Mouse (Mus musculus) midbrain, postnatal 0 days (tissue): ENCODE data around the gene Jsrp1. TPM values are rescaled to one million over a fixed set of nuclear protein-coding genes. Genes with fewer than 3 reads are reported as not detected.
A peak's percentile ranks its signal among the peaks of the same experiment; 100 is the strongest.

ENCODE experiments used
- ATAC-seq: fragments of 200-750 bp; cut with Nextera tagmentation; 2 replicates; pipeline ENCODE4 v1.8.0; 2017; ENCODE audit warnings: moderate number of reproducible peaks, mild to moderate bottlenecking, moderate TSS enrichment, moderate library complexity; ENCODE audit not compliant: low FRiP score
- DNase-seq: peaks from one replicate; pipeline ENCODE4 v3.0.0-alpha.2; 2015; ENCODE audit warnings: low spot score
- H3K27ac ChIP-seq: fragments of 300-500 bp; sonication (generic); 2 replicates; pipeline ENCODE4 v1.5.1; 2014; ENCODE audit warnings: low read depth, mild to moderate bottlenecking, low read length, mixed read lengths
- H3K27me3 ChIP-seq: fragments of 300-500 bp; sonication (generic); 2 replicates; pipeline ENCODE4 v1.6.1; 2014; ENCODE audit warnings: low read length, control low read depth, mixed read lengths; ENCODE audit not compliant: insufficient read depth
- H3K36me3 ChIP-seq: fragments of 300-500 bp; sonication (generic); 2 replicates; pipeline ENCODE4 v1.6.1; 2014; ENCODE audit warnings: low read length, control low read depth, mixed read lengths; ENCODE audit not compliant: insufficient read depth
- H3K4me1 ChIP-seq: fragments of 300-500 bp; sonication (generic); 2 replicates; pipeline ENCODE4 v1.6.1; 2014; ENCODE audit warnings: mild to moderate bottlenecking, control low read depth, antibody characterized with exemption, low read length, mixed read lengths; ENCODE audit not compliant: insufficient read depth
- H3K4me2 ChIP-seq: fragments of 300-500 bp; sonication (generic); 2 replicates; pipeline ENCODE4 v1.6.1; 2014; ENCODE audit warnings: low read depth, mild to moderate bottlenecking, low read length, mixed read lengths; ENCODE audit not compliant: poor library complexity, severe bottlenecking
- H3K4me3 ChIP-seq: fragments of 300-500 bp; sonication (generic); 2 replicates; pipeline ENCODE4 v1.5.1; 2014; ENCODE audit warnings: low read depth, mild to moderate bottlenecking, low read length, moderate library complexity
- H3K9ac ChIP-seq: fragments of 300-500 bp; sonication (generic); replicated peaks from 2 replicates; pipeline ENCODE4 v1.6.1; 2014; ENCODE audit warnings: mild to moderate bottlenecking, low read length, moderate library complexity, mixed read lengths; ENCODE audit not compliant: poor library complexity, severe bottlenecking
- H3K9me3 ChIP-seq: fragments of 300-500 bp; sonication (generic); 2 replicates; pipeline ENCODE4 v1.6.1; 2016; ENCODE audit warnings: low read length, control low read depth
- CTCF ChIP-seq: IDR thresholded peaks from 2 replicates; pipeline ENCODE4 v1.5.1; 2016; ENCODE audit warnings: antibody characterized with exemption, mild to moderate bottlenecking
- WGBS: fragments of 180-500 bp; shearing (Covaris S2); extraction: QIAGEN DNeasy Blood & Tissue Kit; methylation state at CpG from one replicate; pipeline ENCODE4 v1.1.7; 2014; 5-methylcytosine and 5-hydroxymethylcytosine counted together
- polyA plus RNA-seq: library from polyadenylated mRNA; unstranded; fragments of >200 nt; fragmentation: Nextera tagmentation; extraction: Ambion mirVana; gene quantifications from 2 replicates; pipeline ENCODE4 v1.2.1, GENCODE M21; 2015
- total RNA-seq: library from RNA; depleted of rRNA; stranded (reverse); fragments of >200 nt; gene quantifications from 2 replicates; pipeline ENCODE4 v1.2.3, GENCODE M21; 2014; rRNA removed

The Jsrp1 gene
- total RNA-seq = not detected in 2 replicates
- 0.83 and 1.1 TPM in 2 replicates for polyA plus RNA-seq

GRCm38 (mm10) chr10:80813366-80813765, at the start of gene Jsrp1:
Gene Jsrp1 (minus strand): TSS chr10:80813498.
- Histone ChIP-seq H3K4me2 (no peak within 1 kb of the TSS), H3K4me3 (no peak within 1 kb of the TSS), H3K9ac (no peak within 1 kb of the TSS), H3K27ac (no peak within 1 kb of the TSS), H3K36me3 (no peaks in the 10 kb centered on the region), H3K9me3 (no peaks in the 10 kb centered on the region), H3K4me1 (peaks cover 5% of the 10 kb centered on the region; the same call in 1 of the 2 replicates), H3K27me3 (no peaks in the 10 kb centered on the region)
- ATAC-seq = no peak
- TF ChIP-seq CTCF = no peak
- DNase-seq = no peak
- 61% methylated on average over 4 of the region's 4 CpGs for WGBS

- no peak overlapping the region for H3K27ac ChIP-seq
- H3K9ac ChIP-seq = no peak overlapping the region
- DNase-seq (no peak), ATAC-seq (no peak)
- no peak for TF ChIP-seq CTCF
- WGBS = 94% methylated on average over 5 of the region's 5 CpGs
- no peak overlapping the region for H3K4me2 ChIP-seq
- no peaks in the 10 kb centered on the region for H3K4me1 ChIP-seq
- peaks cover 55% of the 10 kb centered on the region for H3K36me3 ChIP-seq
- no peaks in the 10 kb centered on the region for H3K9me3 ChIP-seq
- no peak overlapping the region for H3K4me3 ChIP-seq
- H3K27me3 ChIP-seq = no peaks in the 10 kb centered on the region
Measured at GRCm38 (mm10) chr10:80862305-80862704, 49.0 kb upstream of the Jsrp1 start.

- no peak overlapping the region for H3K4me2 ChIP-seq
- no peak overlapping the region for H3K27ac ChIP-seq
- peaks cover 19% of the 10 kb centered on the region for H3K4me1 ChIP-seq
- no peak for DNase-seq
- no peak overlapping the region for H3K4me3 ChIP-seq
- WGBS = 87% methylated on average over 7 of the region's 7 CpGs
- peaks cover 21% of the 10 kb centered on the region for H3K36me3 ChIP-seq
- TF ChIP-seq CTCF = no peak
- H3K9ac ChIP-seq = no peak overlapping the region
- ATAC-seq = no peak
- H3K27me3 ChIP-seq = no peaks in the 10 kb centered on the region
- no peaks in the 10 kb centered on the region for H3K9me3 ChIP-seq
Measured at GRCm38 (mm10) chr10:80858350-80858935, 45.1 kb upstream of the Jsrp1 start.

GRCm38 (mm10) chr10:80857848-80858247, 44.5 kb upstream of the Jsrp1 start:
- H3K4me3 ChIP-seq = no peak overlapping the region
- 70% methylated on average over 3 of the region's 3 CpGs for WGBS
- H3K27me3 ChIP-seq = no peaks in the 10 kb centered on the region
- peaks cover 21% of the 10 kb centered on the region for H3K36me3 ChIP-seq
- H3K9me3 ChIP-seq = no peaks in the 10 kb centered on the region
- TF ChIP-seq CTCF = no peak
- H3K4me1 ChIP-seq = peaks cover 19% of the 10 kb centered on the region
- H3K27ac ChIP-seq = peak overlapping the region; percentile 51; the same call in 1 of the 2 replicates
- ATAC-seq (no peak), DNase-seq (no peak)
- no peak overlapping the region for H3K4me2 ChIP-seq
- no peak overlapping the region for H3K9ac ChIP-seq

GRCm38 (mm10) chr10:80857386-80857785, 44.1 kb upstream of the Jsrp1 start:
- DNase-seq = peak; percentile 53
- no peak for TF ChIP-seq CTCF
- H3K9me3 ChIP-seq = no peaks in the 10 kb centered on the region
- H3K9ac ChIP-seq = no peak overlapping the region
- peaks cover 19% of the 10 kb centered on the region for H3K36me3 ChIP-seq
- H3K4me1 ChIP-seq = peaks cover 19% of the 10 kb centered on the region
- no peak overlapping the region for H3K4me3 ChIP-seq
- H3K4me2 ChIP-seq = no peak overlapping the region; the same call in 1 of the 2 replicates
- 37% methylated on average over 8 of the region's 8 CpGs for WGBS
- no peaks in the 10 kb centered on the region for H3K27me3 ChIP-seq
- H3K27ac ChIP-seq = no peak overlapping the region
- ATAC-seq = no peak

- Histone ChIP-seq H3K4me2 (peak overlapping the region; percentile 95; the same call in 1 of the 2 replicates), H3K9me3 (no peaks in the 10 kb centered on the region), H3K9ac (no peak overlapping the region; the same call in 1 of the 2 replicates), H3K4me1 (peaks cover 19% of the 10 kb centered on the region), H3K27ac (peak overlapping the region; percentile 43), H3K4me3 (no peak overlapping the region), H3K27me3 (no peaks in the 10 kb centered on the region), H3K36me3 (peaks cover 19% of the 10 kb centered on the region)
- no peak for ATAC-seq
- 81% methylated on average over 5 of the region's 5 CpGs for WGBS
- no peak for DNase-seq
- no peak for TF ChIP-seq CTCF
Measured at GRCm38 (mm10) chr10:80856908-80857307, 43.6 kb upstream of the Jsrp1 start.
